Mouse (Mus musculus) stomach, embryonic 15.5 days (tissue): Measurements from ENCODE around the gene Homer1. TPM values are rescaled to one million over a fixed set of nuclear protein-coding genes. Genes with fewer than 3 reads are reported as not detected.
A peak's percentile ranks its signal among the peaks of the same experiment; 100 is the strongest.

ENCODE experiments used
- ATAC-seq: fragments of 200-750 bp; cut with Nextera tagmentation; 2 replicates; pipeline ENCODE4 v1.8.0; 2017; ENCODE audit warnings: low read depth, moderate number of reproducible peaks, moderate TSS enrichment; ENCODE audit not compliant: insufficient read depth, low FRiP score
- H3K27ac ChIP-seq: fragments of 300-500 bp; sonication (generic); 2 replicates; pipeline ENCODE4 v1.5.1; 2015; ENCODE audit warnings: mild to moderate bottlenecking, inconsistent platforms
- H3K27me3 ChIP-seq: fragments of 300-500 bp; sonication (generic); replicated peaks from 2 replicates; pipeline ENCODE4 v1.6.1; 2015; ENCODE audit warnings: inconsistent platforms
- H3K36me3 ChIP-seq: fragments of 300-500 bp; sonication (generic); 2 replicates; pipeline ENCODE4 v1.6.1; 2015; ENCODE audit warnings: inconsistent platforms
- H3K4me1 ChIP-seq: fragments of 300-500 bp; sonication (generic); 2 replicates; pipeline ENCODE4 v1.6.1; 2015; ENCODE audit warnings: inconsistent platforms
- H3K4me2 ChIP-seq: fragments of 300-500 bp; sonication (generic); 2 replicates; pipeline ENCODE4 v1.6.1; 2015; ENCODE audit warnings: mild to moderate bottlenecking, inconsistent platforms
- H3K4me3 ChIP-seq: fragments of 300-500 bp; sonication (generic); replicated peaks from 2 replicates; pipeline ENCODE4 v1.5.1; 2015; ENCODE audit warnings: inconsistent platforms
- H3K9ac ChIP-seq: fragments of 300-500 bp; sonication (generic); 2 replicates; pipeline ENCODE4 v1.6.1; 2015; ENCODE audit warnings: inconsistent platforms
- H3K9me3 ChIP-seq: fragments of 300-500 bp; sonication (generic); 2 replicates; pipeline ENCODE4 v1.6.1; 2016; ENCODE audit warnings: inconsistent platforms
- WGBS: fragments of 180-500 bp; shearing (Covaris S2); methylation state at CpG from one replicate; pipeline ENCODE4 v1.1.7; 2015; 5-methylcytosine and 5-hydroxymethylcytosine counted together
- polyA plus RNA-seq: library from polyadenylated mRNA; unstranded; fragments of >200 nt; fragmentation: Nextera tagmentation; extraction: Ambion mirVana; gene quantifications from 2 replicates; pipeline ENCODE4 v1.2.1, GENCODE M21; 2015

Gene Homer1
- polyA plus RNA-seq, 1 experiment from 2014 or later = 5.1 TPM

- H3K9ac ChIP-seq = no peak overlapping the region
- no peak for ATAC-seq
- 87% methylated on average over 2 of the region's 2 CpGs for WGBS
- no peak overlapping the region for H3K4me2 ChIP-seq
- H3K36me3 ChIP-seq = no peaks in the 10 kb centered on the region
- no peaks in the 10 kb centered on the region for H3K27me3 ChIP-seq
- no peak overlapping the region for H3K4me3 ChIP-seq
- no peaks in the 10 kb centered on the region for H3K9me3 ChIP-seq
- H3K4me1 ChIP-seq = no peaks in the 10 kb centered on the region
- no peak overlapping the region for H3K27ac ChIP-seq
Observed at GRCm38 (mm10) chr13:93418292-93418691, 118.9 kb downstream of the Homer1 start.

DNA sequence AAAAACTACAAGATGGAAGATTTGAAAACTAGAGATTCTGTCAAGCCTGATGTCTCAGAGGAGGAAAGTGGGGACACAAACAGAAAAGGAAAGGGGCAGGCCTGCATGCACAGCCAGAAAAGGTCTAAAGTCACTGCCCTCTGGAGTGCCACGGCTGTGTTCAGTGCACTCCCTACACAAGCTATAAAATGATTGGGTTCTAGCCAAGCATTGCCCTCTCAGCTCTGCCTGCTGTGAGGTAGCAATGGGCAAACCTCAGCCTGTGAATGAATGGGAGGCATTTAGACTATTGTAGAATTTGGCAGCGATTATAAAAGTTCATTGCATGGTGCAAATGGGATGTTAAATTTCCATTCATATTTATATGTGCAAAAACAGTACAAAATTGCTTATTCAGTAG is 120.3 kb downstream of the Homer1 start:
- 81% methylated on average over 2 of the region's 2 CpGs for WGBS
- no peak overlapping the region for H3K4me3 ChIP-seq
- H3K4me2 ChIP-seq = no peak overlapping the region
- H3K27me3 ChIP-seq = no peaks in the 10 kb centered on the region
- no peaks in the 10 kb centered on the region for H3K4me1 ChIP-seq
- H3K36me3 ChIP-seq = no peaks in the 10 kb centered on the region
- H3K9me3 ChIP-seq = no peaks in the 10 kb centered on the region
- no peak overlapping the region for H3K9ac ChIP-seq
- H3K27ac ChIP-seq = no peak overlapping the region
- no peak for ATAC-seq

- Histone ChIP-seq H3K27ac (no peak overlapping the region), H3K4me3 (no peak overlapping the region), H3K9ac (no peak overlapping the region), H3K4me2 (no peak overlapping the region), H3K9me3 (no peaks in the 10 kb centered on the region), H3K27me3 (no peaks in the 10 kb centered on the region), H3K36me3 (no peaks in the 10 kb centered on the region), H3K4me1 (no peaks in the 10 kb centered on the region)
- WGBS = 73% methylated on average over 2 of the region's 2 CpGs
- no peak for ATAC-seq
Observed at GRCm38 (mm10) chr13:93423224-93423623, 123.8 kb downstream of the Homer1 start.

DNA sequence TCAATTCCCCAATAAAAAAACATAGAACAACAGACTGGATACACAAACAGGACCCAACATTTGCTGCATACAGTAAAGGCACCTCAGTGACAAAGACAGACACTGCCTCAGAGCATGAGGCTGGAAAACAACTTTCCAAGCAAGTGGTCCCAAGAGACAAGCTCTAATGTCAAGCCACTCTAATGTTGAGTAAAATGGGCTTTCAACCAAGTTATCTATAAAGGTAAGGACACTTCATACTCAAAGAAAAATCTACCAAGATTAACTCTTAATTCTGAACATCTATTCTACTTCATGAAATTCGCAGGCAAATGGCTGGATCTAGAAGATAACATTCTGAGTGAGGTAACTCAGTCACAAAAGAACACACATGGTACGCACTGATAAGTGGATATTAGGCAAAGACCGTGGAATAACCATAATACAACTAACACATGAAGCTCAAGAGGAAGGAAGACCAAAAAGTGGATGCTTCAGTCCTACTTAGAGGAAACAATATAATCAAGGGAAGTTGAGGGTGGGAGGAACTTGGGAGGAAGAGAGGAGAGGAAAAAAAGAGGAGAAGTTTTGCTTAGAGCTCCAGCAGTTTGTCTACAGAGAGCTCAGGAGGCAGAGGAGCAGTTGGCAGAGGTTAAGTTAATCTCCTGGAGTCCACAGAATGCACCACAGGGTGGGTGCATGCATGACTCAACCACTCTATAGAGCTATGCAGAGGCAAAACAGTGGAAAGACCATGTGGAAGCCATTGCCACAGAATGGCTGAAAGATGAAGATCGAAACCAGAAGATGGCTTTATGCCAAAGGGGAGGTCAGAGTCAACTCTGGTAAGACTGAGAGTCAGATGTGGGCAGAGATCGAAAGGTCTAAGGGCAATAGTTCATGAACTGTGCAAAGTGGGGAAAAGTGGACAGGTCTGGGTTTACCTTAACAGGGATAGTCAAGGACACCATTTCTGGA is 128.8 kb downstream of the Homer1 start:
- ATAC-seq = peak; percentile 87
- Histone ChIP-seq H3K4me1 (no peaks in the 10 kb centered on the region), H3K4me3 (no peak overlapping the region), H3K4me2 (no peak overlapping the region), H3K36me3 (no peaks in the 10 kb centered on the region), H3K27ac (no peak overlapping the region), H3K9me3 (no peaks in the 10 kb centered on the region), H3K27me3 (no peaks in the 10 kb centered on the region), H3K9ac (no peak overlapping the region)
- 87% methylated on average over 5 of the region's 5 CpGs for WGBS

DNA sequence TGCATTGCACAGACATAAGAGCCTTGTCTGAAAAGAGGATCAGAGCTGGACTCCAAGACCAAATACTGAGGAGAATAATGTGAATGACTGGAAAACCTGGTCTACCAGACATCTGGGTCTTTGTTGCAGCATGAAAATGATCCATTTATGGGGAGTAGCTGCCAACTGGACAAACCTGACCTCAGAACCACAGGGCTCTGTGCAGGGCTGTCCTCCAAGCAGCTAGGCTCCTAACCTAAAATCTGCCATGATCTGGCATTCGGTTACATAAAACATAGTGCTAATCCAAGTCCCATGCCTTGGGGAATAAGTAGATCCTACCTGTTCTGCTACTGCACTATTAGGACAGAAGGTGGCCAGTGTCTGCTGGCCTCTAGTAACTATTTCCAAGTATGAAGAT is 129.8 kb downstream of the Homer1 start:
- H3K27ac ChIP-seq = no peak overlapping the region
- no peak for ATAC-seq

DNA sequence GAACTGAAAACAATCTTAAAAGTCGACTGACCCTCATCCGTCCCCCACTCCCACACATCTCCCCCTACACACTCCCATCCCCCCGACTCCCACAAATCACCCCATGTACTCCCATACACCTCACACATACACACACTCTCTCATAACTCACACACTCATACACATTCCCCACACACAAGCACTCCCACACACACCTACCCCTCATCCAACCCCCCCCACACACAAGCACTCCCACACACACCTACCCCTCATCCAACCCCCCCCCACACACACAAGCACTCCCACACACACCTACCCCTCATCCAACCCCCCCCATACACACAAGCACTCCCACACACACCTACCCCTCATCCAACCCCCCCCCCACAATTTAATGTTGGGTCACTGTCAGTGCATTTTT is 140.7 kb downstream of the Homer1 start:
- no peaks in the 10 kb centered on the region for H3K27me3 ChIP-seq
- WGBS = 78% methylated on average over 3 of the region's 3 CpGs
- H3K4me2 ChIP-seq = no peak overlapping the region
- peaks cover 5% of the 10 kb centered on the region; the same call in 1 of the 2 replicates for H3K36me3 ChIP-seq
- no peak for ATAC-seq
- H3K27ac ChIP-seq = no peak overlapping the region
- H3K4me1 ChIP-seq = no peaks in the 10 kb centered on the region
- H3K9ac ChIP-seq = no peak overlapping the region
- H3K9me3 ChIP-seq = no peaks in the 10 kb centered on the region
- H3K4me3 ChIP-seq = no peak overlapping the region

More for the DNA sequence above, 129.8 kb downstream of the Homer1 start:
- WGBS = 89% methylated on average over 1 of the region's 1 CpGs
- Histone ChIP-seq H3K27me3 (no peaks in the 10 kb centered on the region), H3K9ac (no peak overlapping the region), H3K9me3 (no peaks in the 10 kb centered on the region), H3K36me3 (0 out of 2 replicates have a peak, but pooled peaks cover 3% of the 10 kb centered on the region), H3K4me1 (no peaks in the 10 kb centered on the region), H3K4me2 (no peak overlapping the region), H3K4me3 (no peak overlapping the region)

- no peaks in the 10 kb centered on the region for H3K9me3 ChIP-seq
Observed at GRCm38 (mm10) chr13:93453275-93453674, 153.8 kb downstream of the Homer1 start.

More at GRCm38 (mm10) chr13:93453275-93453674, 153.8 kb downstream of the Homer1 start:
- Histone ChIP-seq H3K4me1 (no peaks in the 10 kb centered on the region), H3K4me3 (no peak overlapping the region), H3K36me3 (peaks cover 16% of the 10 kb centered on the region), H3K4me2 (no peak overlapping the region), H3K27me3 (no peaks in the 10 kb centered on the region), H3K9ac (no peak overlapping the region), H3K27ac (no peak overlapping the region)
- ATAC-seq = no peak
- WGBS = 94% methylated on average over 6 of the region's 6 CpGs

Other genes with a start within 250 kb of the Homer1 start
- 0.13 and 0.14 TPM in 2 replicates for gene Cmya5, start 154.9 kb upstream of the Homer1 start, polyA plus RNA-seq
- gene Tent2, start 107.2 kb upstream of the Homer1 start, polyA plus RNA-seq = 55.0 and 60.9 TPM in 2 replicates
- gene Jmy, start 200.2 kb downstream of the Homer1 start, polyA plus RNA-seq = 7.7 and 7.8 TPM in 2 replicates